12 mouse cellular contexts compared by ENCODE assay signal in genomic region chr1:194624973-194625372, GRCm38 (mm10). TPM values are rescaled to one million over a fixed set of nuclear protein-coding genes. Genes with fewer than 3 reads are reported as not detected.
DNase-seq lines count a peak whose midpoint lies in the region; ATAC-seq lines count a peak whose summit lies in the region.
"Had no signal": no experiment of that assay in that cellular context is flagged by ENCODE, and none has a peak within 500 bp of the region (broad histone marks: within the 10 kb centered on the region; RNA-seq: fewer than 3 reads in every experiment).

No protein-coding gene starts in this region.

- no peak overlapping the region for H3K27ac ChIP-seq in heart, embryonic 15.5 days
- H3K27ac ChIP-seq in neural tube, embryonic 11.5 days (ENCODE audit: low read depth, low read length) = no peak overlapping the region
- no peak overlapping the region for H3K27ac ChIP-seq in hindbrain, embryonic 14.5 days
- H3K27ac ChIP-seq in limb, embryonic 10.5 days = no peak overlapping the region
- H3K27ac ChIP-seq: limb, embryonic 13.5 days had no signal

- peaks cover 86% of the 10 kb centered on the region for H3K4me1 ChIP-seq in heart, embryonic 15.5 days (replicated peaks)
- peaks cover 69% of the 10 kb centered on the region for H3K4me1 ChIP-seq in neural tube, embryonic 11.5 days (ENCODE audit: control insufficient read depth, insufficient read depth, low read length)
- peaks cover 84% of the 10 kb centered on the region for H3K4me1 ChIP-seq in hindbrain, embryonic 14.5 days (replicated peaks; ENCODE audit: control insufficient read depth, insufficient read depth, low read length)
- H3K4me1 ChIP-seq in limb, embryonic 10.5 days = peaks cover 80% of the 10 kb centered on the region

- WGBS in heart, embryonic 15.5 days = 43% methylated on average over 4 of the region's 4 CpGs
- 64% methylated on average over 4 of the region's 4 CpGs for WGBS in neural tube, embryonic 11.5 days
- 12% methylated on average over 4 of the region's 4 CpGs for WGBS in hindbrain, embryonic 14.5 days
- 77% methylated on average over 4 of the region's 4 CpGs for WGBS in limb, embryonic 10.5 days

- ATAC-seq in heart, embryonic 15.5 days (replicated peaks; ENCODE audit: insufficient number of reproducible peaks, insufficient read depth, low FRiP score, low read depth) = no peak
- no peak for ATAC-seq in neural tube, embryonic 11.5 days (ENCODE audit: insufficient read depth, low FRiP score, low TSS enrichment)
- ATAC-seq in hindbrain, embryonic 14.5 days (ENCODE audit: low FRiP score) = no peak
- no peak for ATAC-seq in granulocyte monocyte progenitor cell, adult 5-6 weeks (replicated peaks; ENCODE audit: poor library complexity, severe bottlenecking)

- no peaks in the 10 kb centered on the region for H3K27me3 ChIP-seq in heart, embryonic 15.5 days
- H3K27me3 ChIP-seq in neural tube, embryonic 11.5 days (ENCODE audit: control insufficient read depth, insufficient read depth, low read length) = no peaks in the 10 kb centered on the region
- no peaks in the 10 kb centered on the region for H3K27me3 ChIP-seq in hindbrain, embryonic 14.5 days (ENCODE audit: control insufficient read depth, insufficient read depth, low read length)
- peaks cover 36% of the 10 kb centered on the region for H3K27me3 ChIP-seq in limb, embryonic 10.5 days (ENCODE audit: low read depth, poor library complexity, severe bottlenecking)

- 0 out of 2 replicates have a peak overlapping the region, but pooled peaks have one; percentile 1 for H3K4me2 ChIP-seq in heart, embryonic 15.5 days
- peak overlapping the region; percentile 24; the same call in 1 of the 2 replicates for H3K4me2 ChIP-seq in neural tube, embryonic 11.5 days (ENCODE audit: low read depth)
- peak overlapping the region; percentile 76 for H3K4me2 ChIP-seq in hindbrain, embryonic 14.5 days (replicated peaks)

- H3K36me3 ChIP-seq in heart, embryonic 15.5 days = no peaks in the 10 kb centered on the region
- H3K36me3 ChIP-seq in neural tube, embryonic 11.5 days (ENCODE audit: control insufficient read depth, insufficient read depth, low read length) = no peaks in the 10 kb centered on the region
- H3K36me3 ChIP-seq in hindbrain, embryonic 14.5 days (replicated peaks; ENCODE audit: control insufficient read depth, insufficient read depth) = no peaks in the 10 kb centered on the region; the same call in 1 of the 2 replicates
- no peaks in the 10 kb centered on the region for H3K36me3 ChIP-seq in limb, embryonic 10.5 days
- H3K36me3 ChIP-seq: limb, embryonic 13.5 days had no signal

- H3K4me3 ChIP-seq in heart, embryonic 15.5 days = no peak overlapping the region
- no peak overlapping the region for H3K4me3 ChIP-seq in neural tube, embryonic 11.5 days (ENCODE audit: low read depth, low read length)
- peak overlapping the region; percentile 79 for H3K4me3 ChIP-seq in hindbrain, embryonic 14.5 days (replicated peaks; ENCODE audit: low read length)
- H3K4me3 ChIP-seq in limb, embryonic 10.5 days = no peak overlapping the region
- H3K4me3 ChIP-seq: limb, embryonic 13.5 days; megakaryocyte, embryonic 14.5 days had no signal

- intact Hi-C loops in heart, postnatal 10 days (cut with DNase I) = loop anchor here (10.0 kb wide), 1 partner anchor 330 kb away; no protein-coding TSS in a partner anchor

- no peaks in the 10 kb centered on the region for H3K9me3 ChIP-seq in heart, embryonic 15.5 days (replicated peaks)
- no peaks in the 10 kb centered on the region for H3K9me3 ChIP-seq in neural tube, embryonic 11.5 days (ENCODE audit: control insufficient read depth, low read length)
- H3K9me3 ChIP-seq in hindbrain, embryonic 14.5 days (ENCODE audit: control insufficient read depth, low read length) = no peaks in the 10 kb centered on the region
- no peaks in the 10 kb centered on the region for H3K9me3 ChIP-seq in limb, embryonic 10.5 days (replicated peaks)
- H3K9me3 ChIP-seq: limb, embryonic 13.5 days; megakaryocyte, embryonic 14.5 days had no signal

- no peak overlapping the region for H3K9ac ChIP-seq in heart, embryonic 15.5 days
- H3K9ac ChIP-seq in neural tube, embryonic 11.5 days (ENCODE audit: low read length) = no peak overlapping the region
- peak overlapping the region; percentile 96 for H3K9ac ChIP-seq in hindbrain, embryonic 14.5 days
- H3K9ac ChIP-seq: limb, embryonic 13.5 days had no signal

- DNase-seq in heart, postnatal 10 days = no peak
- no peak for DNase-seq in neural tube, embryonic 11.5 days (ENCODE audit: low spot score)
- DNase-seq in neural tube, embryonic 10.5 days (ENCODE audit: extremely low spot score, low spot score) = no peak
- DNase-seq in hindbrain, embryonic 14.5 days (ENCODE audit: low spot score) = peak; percentile 40
- no peak for DNase-seq in thymus, postnatal 14 days
- no peak for DNase-seq in limb, embryonic 10.5 days (ENCODE audit: low spot score)
- DNase-seq: gastrocnemius, postnatal 25 days; thymus, adult 2 months had no signal

RNA-seq across cellular contexts. Expression of gene Plxna2, which starts 7.0 kb away (rescaled TPM):
- polyA plus RNA-seq in heart, embryonic 15.5 days (2015; fragmentation: Nextera tagmentation; extraction: Ambion mirVana) = 4.6 and 6.2 TPM in 2 replicates
- 10 to 100 TPM; 25.5 to 34.6 TPM for total RNA-seq in heart, postnatal 10 days (2021)
- 24.6 and 26.4 TPM in 2 replicates for polyA plus RNA-seq in neural tube, embryonic 11.5 days (2014; fragmentation: Nextera tagmentation; extraction: Ambion mirVana)
- 44.4 and 48.3 TPM in 2 replicates for polyA plus RNA-seq in hindbrain, embryonic 14.5 days (2014; fragmentation: Nextera tagmentation; extraction: Ambion mirVana)
- total RNA-seq in granulocyte monocyte progenitor cell, adult 5-6 weeks (2014; fragmentation: Nextera tagmentation) = 0.49 TPM in 1 of 2 replicates, not detected in the other
- total RNA-seq in granulocyte monocyte progenitor cell, adult 5-6 weeks (2017) = 0.13 and 0.31 TPM in 2 replicates
- polyA plus RNA-seq in limb, embryonic 10.5 days (2016; fragmentation: Nextera tagmentation; extraction: Ambion mirVana) = 6.4 TPM in 2 replicates

Comparison
In these comparisons a context has a peak if more than half of its experiments do, and no peak if none do; other contexts are left out.
1. H3K4me2 ChIP-seq: peak in every context shown above with its lines; median percentile 76 in hindbrain, embryonic 14.5 days; 24 in neural tube, embryonic 11.5 days; 1 in heart, embryonic 15.5 days.